Mouse (Mus musculus): ENCODE results near the gene Misp.

Misp gene

DNA sequence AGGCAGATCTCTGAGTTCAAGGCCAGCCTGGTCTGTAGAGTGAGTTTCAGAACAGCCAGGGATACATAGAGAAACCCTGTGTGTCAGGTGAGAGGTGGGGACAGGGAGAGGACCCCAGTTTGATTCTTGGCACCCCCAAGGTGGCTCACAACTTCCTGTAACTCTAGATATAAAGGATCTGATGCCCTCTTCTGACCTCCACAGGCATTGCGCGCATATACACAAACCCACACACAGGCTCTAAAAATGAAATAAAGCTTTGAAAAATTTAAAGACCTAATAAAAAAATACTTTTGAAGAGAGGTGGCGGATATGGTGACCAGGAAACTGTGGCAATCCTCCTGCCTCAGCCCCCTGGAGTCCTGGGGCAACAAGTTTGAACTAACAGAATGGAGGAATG is 24.9 kb upstream of the Misp start:
- no peak for DNase-seq

DNA sequence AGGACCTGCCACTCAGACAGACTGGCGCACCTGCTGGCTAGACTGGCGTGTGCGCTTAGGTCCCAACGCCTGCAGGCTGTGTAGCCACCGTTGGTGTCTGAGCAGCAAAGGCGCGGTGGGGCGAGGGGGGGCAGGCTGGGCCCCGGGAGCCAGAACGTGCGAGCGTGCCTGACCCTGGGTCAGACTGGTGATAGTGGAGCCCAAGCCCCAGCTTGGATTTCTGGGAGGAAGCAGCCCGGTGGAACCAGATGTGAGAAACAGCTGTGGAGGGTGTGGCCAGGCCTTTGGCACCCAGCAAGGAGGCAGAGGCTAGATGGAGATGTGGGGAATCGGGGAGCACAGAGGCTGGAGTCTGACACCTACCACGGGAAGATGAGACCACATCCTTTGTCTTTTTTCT is 23.5 kb upstream of the Misp start:
- no peak for DNase-seq

DNA sequence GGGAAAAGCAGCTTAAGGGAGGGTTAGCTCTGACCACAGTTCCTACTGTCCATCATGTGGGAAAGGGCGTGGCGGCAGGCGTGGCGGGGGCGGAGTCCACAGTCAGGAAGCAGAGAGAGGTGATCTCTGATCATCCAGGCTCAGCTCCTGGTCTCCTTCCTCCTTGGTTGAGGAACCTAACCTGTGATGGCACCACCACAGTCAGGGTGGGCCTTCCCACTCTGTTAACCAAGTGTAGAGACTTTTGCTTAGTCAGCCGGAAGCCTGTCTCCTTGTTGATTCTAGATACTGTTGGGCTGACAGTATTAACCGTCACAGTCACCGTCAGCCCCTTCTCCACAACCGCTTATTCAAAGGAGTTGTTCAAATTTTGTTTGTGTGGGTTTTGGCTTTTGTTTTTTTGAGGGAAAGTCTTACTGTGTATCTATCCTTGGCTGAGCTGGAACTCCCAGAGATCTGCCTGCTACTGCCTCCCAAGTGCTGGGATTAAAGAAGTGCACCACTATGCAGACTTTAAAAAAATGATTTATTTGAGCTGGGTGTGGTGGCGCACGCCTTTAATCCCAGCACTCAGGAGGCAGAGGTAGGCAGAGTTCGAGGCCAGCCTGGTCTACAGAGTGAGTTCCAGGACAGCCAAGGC is 22.4 kb upstream of the Misp start:
- DNase-seq, result peak; percentile 59

DNA sequence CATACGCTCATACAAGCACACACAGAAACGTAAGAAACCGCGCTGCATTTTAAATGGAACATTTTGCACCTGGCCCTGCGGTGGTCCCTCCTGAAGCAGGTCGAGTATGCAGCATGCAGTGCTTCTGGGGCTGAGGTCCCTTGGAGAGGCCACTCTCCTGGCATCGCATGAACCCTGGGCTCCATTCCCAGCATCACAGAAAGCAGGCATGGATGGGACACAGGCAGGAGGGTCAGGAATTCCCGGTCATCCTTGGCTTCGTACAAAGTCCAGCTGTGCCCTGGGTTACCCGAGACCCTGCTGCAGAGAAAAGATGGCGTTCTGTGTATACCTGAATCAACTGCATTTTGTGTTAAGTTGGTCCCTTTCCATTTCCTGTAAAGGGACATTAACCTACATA is 20.3 kb upstream of the Misp start:
- DNase-seq, result no peak

DNA sequence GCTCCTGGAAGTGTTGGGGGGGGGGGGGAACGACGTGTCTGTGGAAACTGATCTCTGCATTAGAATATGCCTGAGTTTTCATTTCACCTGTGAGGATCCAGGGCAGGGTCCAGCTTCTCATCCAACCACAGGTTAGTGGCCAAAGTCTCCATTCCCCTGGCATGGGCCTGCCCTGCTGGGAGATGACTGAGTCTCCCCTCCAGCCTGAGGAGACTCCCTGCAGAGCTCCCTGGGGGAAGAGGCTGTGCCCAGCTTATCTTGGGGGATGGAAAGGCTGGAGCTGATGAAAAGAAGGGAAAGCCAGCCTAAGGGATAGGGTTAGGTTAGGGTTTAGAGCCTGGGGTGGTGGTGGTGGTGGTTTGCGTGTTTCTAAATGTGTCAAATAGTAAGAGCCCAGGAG is 19.0 kb upstream of the Misp start:
- DNase-seq, result no peak

DNA sequence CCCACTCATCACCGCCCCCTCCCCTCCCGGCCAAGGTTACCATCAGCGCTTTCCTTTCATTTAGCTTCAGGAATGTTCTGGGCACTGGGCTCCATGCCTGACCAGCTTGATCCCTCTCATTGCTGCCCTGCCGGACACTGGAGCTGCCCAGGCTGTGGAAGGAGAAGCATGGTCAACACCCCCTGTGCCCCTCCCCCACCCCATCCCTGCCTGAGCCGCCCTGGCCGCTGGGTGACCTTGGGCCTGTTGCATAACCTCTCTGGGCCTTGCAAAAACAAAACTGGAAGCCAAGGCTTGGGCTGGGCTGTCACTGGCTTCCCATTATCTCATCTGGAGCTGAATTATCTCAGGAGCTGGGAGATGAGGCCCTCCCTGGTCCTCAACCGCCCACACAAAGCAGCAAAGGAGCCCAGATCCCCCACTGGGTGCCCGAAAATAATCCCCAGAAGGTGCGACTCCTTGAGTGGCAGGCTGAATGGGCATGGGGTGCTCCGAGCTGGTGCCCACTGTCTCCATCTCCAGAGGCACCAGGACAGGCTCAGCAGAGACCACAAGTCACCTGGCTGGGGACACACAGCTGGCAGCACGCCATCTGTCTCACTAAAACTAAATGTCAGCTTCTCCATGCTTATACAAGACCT is 18.3 kb upstream of the Misp start:
- DNase-seq, result peak; percentile 79

DNA sequence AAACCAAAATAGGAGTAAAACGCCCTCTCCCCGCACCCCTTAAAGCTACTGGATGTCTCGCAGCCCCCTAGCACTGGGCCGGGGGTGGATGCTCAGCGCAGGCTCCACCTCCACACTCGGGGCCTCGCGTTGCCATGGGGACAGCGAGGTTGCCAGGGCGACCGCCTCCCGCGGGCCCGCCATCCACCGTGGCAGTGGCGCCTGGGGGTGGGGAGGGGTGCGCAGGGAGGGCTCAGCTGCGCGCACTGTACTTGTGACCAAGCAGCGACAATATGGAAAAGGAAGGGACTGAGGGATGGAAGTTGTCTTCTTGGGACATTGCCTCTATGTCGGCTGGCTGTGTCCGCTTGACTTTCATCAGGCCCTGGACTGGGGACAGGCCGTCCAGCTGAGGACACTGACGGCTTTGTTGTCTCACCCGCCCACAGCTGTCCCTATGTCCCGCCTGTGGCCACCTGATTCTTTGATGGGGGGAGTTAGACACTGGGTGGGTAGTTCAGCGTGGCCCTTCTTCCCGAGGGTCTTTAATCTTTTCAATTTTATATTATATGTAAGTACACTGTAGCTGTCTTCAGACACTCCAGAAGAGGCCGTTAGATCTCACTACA is 17.0 kb upstream of the Misp start:
- no peak for DNase-seq

DNA sequence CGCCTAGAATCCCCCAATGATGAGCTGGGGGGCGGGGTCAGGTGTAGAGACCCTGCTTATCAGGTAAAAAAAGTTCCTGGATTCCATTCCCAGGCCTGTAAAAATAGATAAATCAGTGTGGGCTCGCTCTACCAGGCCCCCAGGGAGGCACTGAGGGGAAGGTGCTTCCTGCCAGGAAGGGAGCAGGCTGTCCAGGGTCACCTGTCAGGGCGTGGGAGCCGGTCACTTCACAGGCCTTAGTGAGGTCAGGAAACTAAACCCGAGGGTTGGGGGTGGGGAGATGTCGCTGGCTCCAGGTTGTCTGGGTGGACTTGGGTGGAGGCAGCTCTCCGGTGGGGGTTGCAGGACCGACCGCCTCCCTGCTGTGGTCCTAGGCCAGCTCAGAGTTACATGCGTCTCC is 15.2 kb upstream of the Misp start:
- DNase-seq, result no peak

DNA sequence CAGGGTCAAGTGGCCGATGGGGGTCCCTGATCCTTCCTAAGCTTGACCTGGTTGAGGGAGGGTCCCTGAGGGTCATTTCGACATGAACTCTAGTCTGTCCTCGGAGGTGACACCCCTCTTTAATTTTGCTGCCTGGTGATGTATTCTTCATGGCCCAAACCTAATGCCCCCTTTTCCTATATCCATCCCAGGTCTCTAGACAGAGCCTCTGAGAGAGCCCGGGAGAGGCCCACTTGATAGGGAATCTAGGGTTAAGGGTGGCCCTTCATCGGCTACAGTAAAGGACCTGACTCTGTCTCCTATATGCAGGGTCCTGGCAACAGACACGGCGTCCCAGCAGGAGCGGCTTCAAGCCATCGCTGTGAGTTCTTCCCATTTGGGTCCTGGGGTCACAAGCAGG is 14.5 kb upstream of the Misp start:
- no peak for DNase-seq

DNA sequence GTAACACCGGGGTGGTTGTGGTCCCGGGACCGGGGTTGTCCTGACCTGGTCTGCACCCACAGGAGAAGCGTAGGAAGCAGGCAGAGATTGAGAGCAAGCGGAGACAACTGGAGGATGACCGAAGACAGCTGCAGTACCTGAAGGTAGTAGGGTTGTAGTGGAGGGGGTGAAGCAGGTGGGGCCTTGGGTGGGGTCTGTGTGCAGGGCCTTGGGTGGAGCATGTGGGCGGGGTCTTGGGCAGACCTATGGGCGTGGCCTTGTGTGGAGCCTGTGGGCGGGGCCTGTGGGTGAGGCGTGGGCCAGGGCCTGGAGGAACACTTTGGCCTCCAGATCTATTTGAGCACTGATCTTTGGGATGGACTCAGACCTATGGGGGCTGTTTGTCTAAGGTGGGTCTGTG is 13.8 kb upstream of the Misp start:
- DNase-seq, result no peak

DNA sequence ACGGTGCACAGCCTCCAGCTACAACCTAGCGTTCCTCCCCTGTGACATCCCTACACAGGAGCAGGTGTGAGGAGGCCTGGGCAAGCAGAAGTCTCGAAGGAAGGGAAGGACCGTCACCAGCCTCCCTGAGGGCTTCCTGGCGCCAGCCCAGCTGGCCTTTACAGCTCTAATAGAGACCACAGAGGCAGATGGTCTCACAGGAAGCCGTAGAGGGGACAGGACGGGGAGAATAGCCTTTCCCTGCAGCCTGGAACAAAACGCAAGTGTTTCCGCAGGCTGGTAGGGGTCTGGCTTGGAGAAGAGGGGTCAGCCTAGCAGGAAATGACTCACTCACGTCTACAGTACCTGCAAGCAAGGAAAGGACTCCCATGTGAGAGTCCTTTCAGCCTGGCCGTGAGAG is 13.0 kb upstream of the Misp start:
- DNase-seq, result no peak

DNA sequence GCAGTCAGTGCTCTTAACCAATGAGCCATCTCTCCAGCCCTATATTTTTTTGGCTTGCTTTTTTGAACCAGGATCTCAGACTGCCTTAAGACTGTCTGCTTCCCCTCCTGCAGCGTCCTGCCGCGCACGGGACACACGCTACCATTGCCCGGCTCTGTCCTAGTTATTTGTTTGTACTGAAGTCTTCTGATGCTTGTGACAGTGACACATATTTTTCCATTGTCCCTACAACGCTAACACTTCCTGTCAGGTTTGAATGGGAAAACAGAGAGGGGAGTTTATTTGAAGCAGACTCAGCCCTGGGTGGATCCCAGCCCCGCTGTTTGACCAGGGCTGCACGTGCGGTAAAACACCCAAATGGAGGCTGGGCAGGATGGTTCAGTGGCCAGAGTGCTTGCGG is 12.1 kb upstream of the Misp start:
- peak; percentile 57 for DNase-seq

DNA sequence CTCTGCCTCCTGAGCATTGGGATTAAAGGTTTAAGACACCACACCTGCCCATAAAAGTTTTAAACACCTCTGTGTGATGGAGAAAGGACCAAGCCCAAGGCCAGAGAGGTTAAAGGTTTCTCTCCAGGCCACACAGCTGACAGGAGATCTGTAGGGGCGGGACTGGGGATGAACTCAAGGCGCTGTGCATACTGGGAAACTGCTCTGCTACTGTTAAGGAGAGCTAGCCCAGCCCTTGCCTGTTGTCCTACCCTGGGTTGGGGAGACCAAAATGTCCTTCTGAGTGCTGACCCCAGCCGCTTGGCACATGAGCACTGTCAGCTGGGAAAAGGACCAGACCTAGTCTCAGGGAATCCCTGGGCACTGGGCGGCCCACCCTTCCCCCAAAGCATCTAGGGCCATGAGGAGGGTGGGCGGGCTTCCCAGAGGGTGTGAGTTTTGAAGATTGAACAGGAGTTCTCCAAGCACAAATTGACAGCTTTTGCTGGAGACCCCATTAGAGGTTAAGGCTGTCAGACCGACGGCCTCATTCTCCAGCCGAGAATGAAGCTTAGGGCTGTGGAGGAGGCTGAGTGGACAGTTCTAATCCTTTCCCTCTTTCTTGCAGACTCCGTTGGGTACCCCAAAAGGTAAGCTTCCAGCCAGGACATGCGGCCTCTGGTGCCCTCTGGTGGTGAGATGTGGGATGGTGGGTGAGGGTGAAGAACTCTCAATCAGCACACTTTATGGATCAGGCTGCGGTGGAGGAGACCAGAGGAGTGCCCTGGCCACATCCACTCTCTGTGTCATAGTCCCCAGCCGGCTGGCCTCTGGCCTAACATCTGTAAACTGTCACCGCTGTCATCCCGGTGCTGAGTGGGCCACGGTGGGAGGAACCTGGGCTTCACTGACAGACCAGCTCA is 8.8 kb upstream of the Misp start:
- DNase-seq, result peak; percentile 89

DNA sequence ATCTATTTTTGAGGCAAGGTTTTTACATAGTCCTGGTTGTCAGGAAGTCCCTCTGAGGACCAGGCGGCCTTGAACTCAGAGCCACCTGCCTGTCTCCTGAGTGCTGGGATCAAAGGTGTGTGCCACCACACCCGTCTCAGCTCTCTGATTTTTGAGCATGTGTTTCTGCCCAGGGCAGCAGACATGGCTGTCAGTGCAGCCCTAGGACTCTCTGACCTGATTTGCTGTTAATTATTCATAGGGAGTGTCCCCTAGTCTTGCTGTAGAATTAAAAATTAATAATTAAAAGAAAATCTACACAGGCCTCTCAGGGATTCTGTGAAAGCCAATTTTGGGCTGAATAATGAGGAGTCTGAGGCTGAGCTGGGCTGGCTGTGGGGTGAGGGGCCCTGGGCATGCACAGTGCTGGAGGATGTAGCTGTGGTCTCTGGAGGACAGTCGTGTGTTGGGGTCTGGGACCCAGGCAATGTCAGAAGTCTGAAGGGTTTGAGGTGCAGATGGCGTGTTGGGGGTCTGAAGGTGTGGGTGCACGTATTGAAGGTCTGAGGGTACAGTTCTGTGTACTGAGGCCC is 6.4 kb upstream of the Misp start:
- no peak for DNase-seq

DNA sequence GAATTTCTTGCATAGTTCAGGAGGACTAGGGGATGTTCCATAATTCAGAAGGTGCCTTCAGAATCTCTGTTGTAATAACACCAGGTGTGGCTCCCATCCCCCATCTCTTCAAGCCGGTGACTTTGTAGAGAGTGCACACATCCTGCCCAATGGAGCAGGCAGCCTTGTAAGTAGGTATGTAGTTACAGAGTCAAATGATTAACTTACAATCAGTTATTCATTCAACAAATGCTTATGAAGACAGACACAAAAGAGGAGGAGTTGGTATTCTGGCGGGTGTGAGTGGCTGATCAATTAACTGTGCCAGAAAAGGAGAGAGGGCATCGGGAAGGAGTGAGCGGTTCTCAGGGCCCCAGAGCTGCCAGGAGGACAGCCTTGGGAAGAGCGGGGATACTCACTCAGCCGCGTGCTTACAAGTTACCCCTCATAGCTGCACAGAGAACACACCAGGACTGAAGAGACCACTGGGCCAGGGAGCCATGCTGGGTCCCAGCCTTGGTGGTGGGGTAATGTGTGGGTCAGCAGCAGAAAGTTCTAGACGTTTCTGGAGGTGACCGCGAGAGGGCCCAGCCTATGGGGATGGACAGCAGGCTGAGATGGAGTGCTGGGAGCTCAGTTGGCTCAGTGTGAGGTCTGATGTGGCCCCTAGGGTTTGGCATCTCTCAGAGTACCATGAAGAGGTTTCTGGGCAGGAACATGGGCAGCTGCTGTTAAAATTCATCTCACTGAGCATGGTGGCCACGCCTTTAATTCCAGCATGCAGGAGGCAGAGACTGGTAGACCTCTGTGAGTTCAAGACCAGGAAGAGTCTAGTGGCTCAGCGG is 4.9 kb upstream of the Misp start:
- DNase-seq, result no peak

DNA sequence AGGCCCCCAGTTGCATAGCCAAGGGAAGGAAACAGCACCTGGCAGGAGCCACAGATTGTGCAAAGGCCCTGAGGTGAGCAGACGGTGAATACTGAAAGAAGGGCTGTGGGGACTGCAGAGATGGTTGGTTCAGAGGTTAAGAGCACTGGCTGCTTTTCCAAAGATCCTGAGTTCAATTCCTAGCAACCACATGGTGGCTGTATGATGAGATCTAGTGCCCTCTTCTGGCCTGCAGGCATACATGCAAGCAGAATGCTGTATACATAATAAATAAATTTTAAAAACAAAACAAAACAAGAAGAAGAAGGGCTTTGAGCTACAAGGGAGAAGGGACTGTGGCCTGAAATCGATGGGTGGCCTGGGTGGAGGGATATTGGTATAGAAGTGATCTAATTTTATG is 3.7 kb upstream of the Misp start:
- no peak for DNase-seq

DNA sequence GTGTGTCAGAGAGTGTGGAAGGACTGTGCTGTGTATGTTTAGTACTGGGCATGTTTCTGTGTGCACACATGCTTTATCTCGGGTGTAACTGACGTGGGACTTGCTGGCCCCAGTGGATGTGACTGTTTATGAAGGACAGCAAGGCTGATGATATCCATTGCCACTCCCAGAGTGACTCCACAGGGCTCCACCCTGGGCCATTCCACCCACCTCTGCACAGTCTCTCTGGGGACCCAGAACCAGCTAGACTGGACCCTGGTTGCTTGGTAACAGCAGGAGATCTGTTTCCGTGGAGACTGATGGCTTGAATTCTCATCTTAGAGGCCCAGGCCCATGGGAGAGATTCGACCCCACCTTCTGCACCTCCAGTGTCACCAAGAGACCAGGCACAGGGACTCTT is 2.6 kb upstream of the Misp start:
- no peak for DNase-seq

DNA sequence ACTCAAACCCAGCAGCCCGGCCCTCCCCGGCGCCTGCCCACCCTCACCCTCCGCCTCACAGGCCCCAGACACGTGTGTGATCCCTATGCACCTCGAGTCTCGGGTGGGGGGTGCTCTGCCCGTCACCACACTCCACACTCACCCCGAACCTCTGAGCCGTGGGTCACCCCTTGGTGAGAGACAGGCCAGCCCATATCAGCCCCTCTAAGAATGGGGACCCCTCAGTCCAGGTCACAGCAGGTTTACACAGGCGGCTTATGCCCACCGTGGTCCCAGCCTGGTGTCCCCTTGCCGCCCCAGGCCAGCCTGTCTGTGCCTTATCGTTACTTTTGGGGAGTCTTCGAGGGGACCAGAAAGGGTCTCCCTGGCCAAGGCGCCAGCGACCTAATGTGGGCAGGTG is 1.2 kb upstream of the Misp start:
- no peak for DNase-seq

DNA sequence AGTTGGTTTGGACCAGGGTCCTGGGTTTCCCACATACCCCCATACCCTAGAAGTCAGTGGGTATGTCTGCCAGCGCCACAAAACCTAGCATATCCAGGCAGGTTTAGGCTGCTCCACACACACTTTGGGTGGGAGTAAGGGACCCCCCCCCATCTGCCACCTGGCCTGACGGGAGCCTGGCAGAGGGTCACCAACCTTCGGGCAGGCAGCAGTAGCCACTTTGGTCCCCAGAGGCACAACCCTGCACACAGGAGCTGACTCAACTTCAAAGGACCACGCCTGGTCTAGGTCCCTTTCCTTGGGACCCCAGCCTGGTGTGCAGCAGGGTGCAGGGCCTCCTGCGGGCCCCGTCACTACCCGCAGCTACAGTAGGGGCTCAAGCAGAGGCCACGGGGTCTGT is 512 bp upstream of the Misp start:
- no peak for DNase-seq

DNA sequence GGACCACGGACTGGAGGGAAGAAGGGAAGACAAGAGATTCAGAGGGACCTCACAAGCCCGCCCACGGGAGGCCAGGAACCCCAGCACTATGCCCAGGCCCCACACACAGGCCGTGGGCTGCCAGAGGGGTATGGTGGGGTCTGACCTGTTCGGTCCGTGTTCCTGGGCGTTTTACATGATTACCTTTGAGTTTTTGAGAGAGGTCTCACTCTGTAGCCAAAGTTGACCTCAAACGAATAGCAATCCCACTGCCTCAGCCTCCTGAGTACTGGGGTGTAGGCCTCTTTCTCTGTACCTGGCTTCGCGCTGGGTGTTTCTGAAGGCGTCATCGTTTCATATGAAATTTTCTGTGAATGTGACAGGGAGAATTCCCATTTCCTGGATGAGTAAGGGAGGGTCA is 942 bp downstream of the Misp start:
- no peak for DNase-seq

DNA sequence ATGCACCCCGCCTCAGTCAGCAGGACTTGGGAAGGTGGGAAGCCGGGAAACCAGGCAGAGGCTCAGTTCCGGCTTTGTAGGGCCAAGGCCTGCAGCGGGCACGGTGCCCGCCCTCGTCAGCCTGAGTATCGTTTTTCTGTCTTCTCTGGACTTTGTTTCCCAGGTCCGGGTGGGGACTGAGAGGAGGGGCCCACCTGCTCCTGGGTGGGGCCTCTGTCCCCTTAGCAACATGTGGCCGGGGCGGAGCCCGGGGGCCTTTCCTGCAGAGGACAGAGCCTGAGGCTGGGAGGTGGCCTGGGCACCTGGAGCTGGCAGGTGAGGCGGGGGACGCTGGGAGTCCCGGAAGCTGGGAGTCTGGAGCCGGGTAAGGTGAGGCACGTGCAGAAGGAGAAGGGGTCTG is 1.6 kb downstream of the Misp start:
- peak; percentile 46 for DNase-seq

DNA sequence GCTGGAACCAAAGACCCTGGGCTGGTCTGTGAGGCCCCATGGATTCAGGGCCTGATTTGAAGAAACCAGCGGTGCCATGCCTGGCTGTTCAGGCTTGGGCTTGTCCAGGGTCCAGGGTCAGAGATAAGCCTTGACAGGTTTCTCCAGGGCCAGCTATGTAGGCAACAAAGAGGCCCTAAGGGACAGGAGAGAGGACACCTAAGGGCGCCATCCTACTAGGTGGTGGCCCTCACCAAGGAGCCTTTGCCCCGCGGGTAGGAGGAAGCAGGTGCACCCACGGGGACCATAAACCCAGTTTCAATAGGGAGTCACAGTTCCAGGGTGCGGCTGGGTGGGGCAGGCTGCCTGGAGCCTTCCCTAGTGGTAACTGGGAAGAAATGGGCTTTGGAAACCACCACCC is 2.2 kb downstream of the Misp start:
- DNase-seq, result no peak

DNA sequence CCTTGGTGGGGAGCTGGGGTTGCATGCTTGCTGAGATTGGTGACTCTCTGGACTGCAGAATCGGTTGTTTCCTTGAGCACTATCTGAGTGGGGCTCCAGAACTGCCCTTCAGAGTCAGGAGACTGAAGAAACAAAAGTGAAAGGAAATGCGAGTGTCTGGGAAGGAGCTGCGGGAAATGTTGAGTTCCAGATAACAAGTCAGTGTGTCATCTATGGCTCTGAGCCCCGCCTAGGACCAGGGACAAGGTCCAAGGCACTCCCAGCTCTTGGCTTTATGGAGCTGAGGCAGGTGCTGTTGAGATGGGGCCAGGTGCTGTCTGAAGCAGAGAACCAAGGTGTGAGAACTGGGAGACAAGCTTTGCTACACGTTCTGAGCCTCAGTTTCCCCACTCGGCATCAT is 3.6 kb downstream of the Misp start:
- peak; percentile 73 for DNase-seq

All from lung, postnatal 36 days (tissue).